Mouse (Mus musculus) 3134 (cell line): ENCODE data around the gene 2510009E07Rik.

ENCODE experiments used
- DNase-seq: peaks from one replicate; pipeline ENCODE4 v3.0.0-alpha.2; 2011; ENCODE audit warnings: low spot score; ENCODE audit not compliant: insufficient read length; ENCODE audit errors: extremely low read depth

Gene 2510009E07Rik

GRCm38 (mm10) chr16:21694463-21695241 is at the start of gene 2510009E07Rik:
Gene 2510009E07Rik, minus strand, starts transcription at chr16:21694665.
- peak; percentile 76 for DNase-seq

GRCm38 (mm10) chr16:21743401-21743800 is 48.9 kb upstream of the 2510009E07Rik start:
- no peak for DNase-seq

- no peak for DNase-seq
These were observed 48.4 kb upstream of the 2510009E07Rik start for GRCm38 (mm10) chr16:21742898-21743297.

GRCm38 (mm10) chr16:21742191-21742870 is 47.9 kb upstream of the 2510009E07Rik start:
- no peak for DNase-seq

- no peak for DNase-seq
These were observed 47.1 kb upstream of the 2510009E07Rik start for GRCm38 (mm10) chr16:21741542-21741941.

GRCm38 (mm10) chr16:21735638-21736037 is 41.2 kb upstream of the 2510009E07Rik start:
- no peak for DNase-seq

GRCm38 (mm10) chr16:21727897-21728364 is 33.5 kb upstream of the 2510009E07Rik start:
- peak; percentile 46 for DNase-seq

- DNase-seq = no peak
These were observed 33.0 kb upstream of the 2510009E07Rik start for GRCm38 (mm10) chr16:21727421-21727820.

GRCm38 (mm10) chr16:21724261-21724660 is 29.8 kb upstream of the 2510009E07Rik start:
- no peak for DNase-seq

- no peak for DNase-seq
These were observed 25.3 kb upstream of the 2510009E07Rik start for GRCm38 (mm10) chr16:21719770-21720169.

GRCm38 (mm10) chr16:21714516-21714915 is 20.1 kb upstream of the 2510009E07Rik start:
- DNase-seq = no peak

GRCm38 (mm10) chr16:21710321-21710720 is 15.9 kb upstream of the 2510009E07Rik start:
- no peak for DNase-seq

- no peak for DNase-seq
These were observed 10.2 kb upstream of the 2510009E07Rik start for GRCm38 (mm10) chr16:21704691-21705090.

- DNase-seq = no peak
These were observed 7.8 kb upstream of the 2510009E07Rik start for GRCm38 (mm10) chr16:21702314-21702690.

GRCm38 (mm10) chr16:21701611-21702313 is 7.3 kb upstream of the 2510009E07Rik start:
- no peak for DNase-seq

- no peak for DNase-seq
These were observed 3.7 kb upstream of the 2510009E07Rik start for GRCm38 (mm10) chr16:21698136-21698535.

- DNase-seq = no peak
These were observed 2.5 kb upstream of the 2510009E07Rik start for GRCm38 (mm10) chr16:21696946-21697345.

- peak; percentile 8 for DNase-seq
These were observed 745 bp upstream of the 2510009E07Rik start for GRCm38 (mm10) chr16:21695242-21695578.

GRCm38 (mm10) chr16:21693981-21694462 is 443 bp downstream of the 2510009E07Rik start:
- DNase-seq = peak; percentile 80

- DNase-seq = no peak
These were observed 4.2 kb downstream of the 2510009E07Rik start for GRCm38 (mm10) chr16:21690216-21690755.

- DNase-seq = no peak
These were observed 5.3 kb downstream of the 2510009E07Rik start for GRCm38 (mm10) chr16:21689141-21689540.
